Mouse (Mus musculus) neural tube, embryonic 13.5 days (tissue): Measurements from ENCODE around the gene Gm20388. TPM values are rescaled to one million over a fixed set of nuclear protein-coding genes. Genes with fewer than 3 reads are reported as not detected.

Experiments used
- ATAC-seq: fragments of 200-750 bp; cut with Nextera tagmentation; 2 replicates; pipeline ENCODE4 v1.8.0; 2017; ENCODE audit warnings: low read depth, mild to moderate bottlenecking, moderate TSS enrichment, moderate library complexity
- H3K27ac ChIP-seq: fragments of 300-500 bp; sonication (generic); replicated peaks from 2 replicates; pipeline ENCODE4 v1.5.1; 2015; ENCODE audit warnings: moderate library complexity, mild to moderate bottlenecking, inconsistent platforms
- H3K27me3 ChIP-seq: fragments of 300-500 bp; sonication (generic); 2 replicates; pipeline ENCODE4 v1.6.1; 2015; ENCODE audit warnings: mild to moderate bottlenecking, inconsistent platforms
- H3K36me3 ChIP-seq: fragments of 300-500 bp; sonication (generic); 2 replicates; pipeline ENCODE4 v1.6.1; 2015; ENCODE audit warnings: mild to moderate bottlenecking, inconsistent platforms
- H3K4me1 ChIP-seq: fragments of 300-500 bp; sonication (generic); replicated peaks from 2 replicates; pipeline ENCODE4 v1.6.1; 2015; ENCODE audit warnings: inconsistent platforms
- H3K4me2 ChIP-seq: fragments of 300-500 bp; sonication (generic); 2 replicates; pipeline ENCODE4 v1.6.1; 2015; ENCODE audit warnings: inconsistent platforms, mild to moderate bottlenecking, moderate library complexity
- H3K4me3 ChIP-seq: fragments of 300-500 bp; sonication (generic); 2 replicates; pipeline ENCODE4 v1.5.1; 2015; ENCODE audit warnings: mild to moderate bottlenecking, inconsistent platforms
- H3K9ac ChIP-seq: fragments of 300-500 bp; sonication (generic); 2 replicates; pipeline ENCODE4 v1.6.1; 2015; ENCODE audit warnings: moderate library complexity, mild to moderate bottlenecking, inconsistent platforms
- H3K9me3 ChIP-seq: fragments of 300-500 bp; sonication (generic); 2 replicates; pipeline ENCODE4 v1.6.1; 2016; ENCODE audit warnings: inconsistent platforms
- WGBS: fragments of 180-500 bp; shearing (Covaris S2); methylation state at CpG from one replicate; pipeline ENCODE4 v1.1.7; 2015; 5-methylcytosine and 5-hydroxymethylcytosine counted together
- polyA plus RNA-seq: library from polyadenylated mRNA; unstranded; fragments of >200 nt; fragmentation: Nextera tagmentation; extraction: Ambion mirVana; gene quantifications from 2 replicates; pipeline ENCODE4 v1.2.1, GENCODE M21; 2015

The Gm20388 gene
- polyA plus RNA-seq, 1 experiment from 2014 or later, result 0.27 TPM

DNA sequence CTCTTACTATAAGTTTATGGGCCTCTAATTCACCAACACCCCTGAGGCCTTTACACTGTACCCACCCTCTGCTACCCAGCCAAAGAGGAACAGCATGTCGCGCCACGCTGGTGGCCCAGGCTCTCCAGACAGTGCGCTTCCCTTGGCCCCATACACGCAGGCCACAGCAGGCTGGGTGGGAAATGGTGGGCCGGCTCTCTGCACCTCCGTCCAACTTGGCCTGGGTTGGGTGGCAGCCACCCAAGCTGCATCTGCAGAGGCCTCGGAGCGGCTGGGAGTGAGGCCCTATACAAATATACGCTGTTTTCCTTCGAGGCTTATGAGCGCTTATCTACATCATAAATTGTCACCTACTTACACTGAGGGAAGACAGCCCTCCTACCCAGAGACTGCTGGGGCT, 1456.0 kb downstream of the Gm20388 start:
- no peak for ATAC-seq
- H3K27me3 ChIP-seq, result peaks cover 9% of the 10 kb centered on the region; the same call in 1 of the 2 replicates
- H3K9ac ChIP-seq, result no peak overlapping the region
- 87% methylated on average over 12 of the region's 12 CpGs for WGBS
- peaks cover 14% of the 10 kb centered on the region for H3K4me1 ChIP-seq
- H3K36me3 ChIP-seq, result no peaks in the 10 kb centered on the region
- H3K27ac ChIP-seq, result no peak overlapping the region
- no peak overlapping the region for H3K4me3 ChIP-seq
- H3K4me2 ChIP-seq, result no peak overlapping the region
- H3K9me3 ChIP-seq, result no peaks in the 10 kb centered on the region

DNA sequence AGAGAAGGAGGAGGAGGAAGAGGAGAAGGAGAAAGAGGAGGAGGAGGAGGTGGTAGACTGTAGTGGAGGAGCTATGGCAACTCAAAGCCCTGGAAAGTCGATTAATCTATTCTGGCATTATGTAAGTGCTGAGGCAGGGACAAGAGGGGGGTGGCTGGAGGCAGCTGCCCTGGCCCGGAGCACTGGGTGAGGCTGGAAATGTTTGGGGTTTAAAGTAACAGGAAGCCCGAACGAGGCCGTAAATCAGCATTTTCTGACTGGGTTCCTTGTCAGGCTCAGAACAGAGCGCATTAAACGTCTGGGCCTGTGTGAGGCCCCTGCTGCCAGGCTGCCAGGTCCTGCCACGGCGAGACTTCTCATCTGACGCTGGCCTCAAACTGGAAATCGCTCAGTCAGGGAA, 1458.2 kb downstream of the Gm20388 start:
- Histone ChIP-seq H3K4me1 (peaks cover 14% of the 10 kb centered on the region), H3K4me2 (no peak overlapping the region), H3K9me3 (no peaks in the 10 kb centered on the region), H3K27ac (no peak overlapping the region), H3K4me3 (no peak overlapping the region), H3K27me3 (peaks cover 9% of the 10 kb centered on the region; the same call in 1 of the 2 replicates), H3K36me3 (no peaks in the 10 kb centered on the region), H3K9ac (peak overlapping the region; percentile 34; the same call in 1 of the 2 replicates)
- WGBS, result 18% methylated on average over 11 of the region's 11 CpGs
- ATAC-seq, result no peak

DNA sequence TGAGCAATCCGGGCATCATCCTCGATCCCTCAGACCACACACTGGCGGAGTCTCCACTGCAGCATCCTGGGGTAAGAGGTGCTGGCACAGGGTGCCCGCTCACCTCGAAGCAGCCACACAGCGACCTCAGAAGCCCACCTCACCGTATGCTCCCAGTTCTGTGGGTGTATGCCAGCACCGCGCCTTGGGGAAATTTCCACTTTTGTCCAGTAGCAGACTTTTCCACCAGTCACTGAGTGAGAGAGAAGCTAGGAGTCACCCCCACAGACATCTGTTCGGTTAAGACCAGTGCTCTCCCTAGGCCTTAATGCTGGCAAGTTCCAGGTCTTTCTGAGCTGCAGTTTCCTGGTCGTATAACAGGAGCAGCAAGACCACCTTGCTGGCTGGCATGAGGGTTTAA, 1458.7 kb downstream of the Gm20388 start:
- H3K27me3 ChIP-seq, result peaks cover 9% of the 10 kb centered on the region; the same call in 1 of the 2 replicates
- ATAC-seq, result no peak
- H3K4me2 ChIP-seq, result no peak overlapping the region
- H3K4me3 ChIP-seq, result no peak overlapping the region
- 0 out of 2 replicates have a peak overlapping the region, but pooled peaks have one; percentile 34 for H3K9ac ChIP-seq
- WGBS, result 79% methylated on average over 11 of the region's 11 CpGs
- H3K36me3 ChIP-seq, result no peaks in the 10 kb centered on the region
- H3K27ac ChIP-seq, result no peak overlapping the region
- H3K4me1 ChIP-seq, result peaks cover 16% of the 10 kb centered on the region
- H3K9me3 ChIP-seq, result no peaks in the 10 kb centered on the region

DNA sequence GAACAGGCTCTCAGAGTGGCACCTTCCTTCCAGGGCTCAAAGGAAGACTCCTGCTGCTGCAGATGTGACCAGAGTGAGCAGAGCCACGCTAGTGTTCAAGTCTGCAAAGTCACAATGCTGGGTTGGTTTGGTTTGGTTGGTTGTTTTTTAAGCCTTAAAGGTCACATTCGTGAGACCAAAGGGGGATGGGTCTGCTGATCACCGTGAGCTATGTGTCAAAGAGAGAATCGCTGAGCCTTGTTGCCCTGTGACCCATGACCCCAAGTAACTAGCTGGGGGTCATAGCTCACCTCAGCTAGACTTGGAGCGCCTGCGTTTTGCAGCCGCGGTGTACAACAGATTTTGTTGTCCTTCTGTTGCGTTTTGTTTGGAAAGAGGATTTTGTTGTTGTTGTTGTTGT, 1460.6 kb downstream of the Gm20388 start:
- WGBS, result 70% methylated on average over 9 of the region's 9 CpGs
- no peak overlapping the region for H3K4me2 ChIP-seq
- H3K9ac ChIP-seq, result no peak overlapping the region
- ATAC-seq, result no peak
- H3K9me3 ChIP-seq, result no peaks in the 10 kb centered on the region
- H3K36me3 ChIP-seq, result no peaks in the 10 kb centered on the region
- H3K27ac ChIP-seq, result no peak overlapping the region
- peaks cover 9% of the 10 kb centered on the region; the same call in 1 of the 2 replicates for H3K27me3 ChIP-seq
- H3K4me3 ChIP-seq, result no peak overlapping the region
- peaks cover 21% of the 10 kb centered on the region for H3K4me1 ChIP-seq

DNA sequence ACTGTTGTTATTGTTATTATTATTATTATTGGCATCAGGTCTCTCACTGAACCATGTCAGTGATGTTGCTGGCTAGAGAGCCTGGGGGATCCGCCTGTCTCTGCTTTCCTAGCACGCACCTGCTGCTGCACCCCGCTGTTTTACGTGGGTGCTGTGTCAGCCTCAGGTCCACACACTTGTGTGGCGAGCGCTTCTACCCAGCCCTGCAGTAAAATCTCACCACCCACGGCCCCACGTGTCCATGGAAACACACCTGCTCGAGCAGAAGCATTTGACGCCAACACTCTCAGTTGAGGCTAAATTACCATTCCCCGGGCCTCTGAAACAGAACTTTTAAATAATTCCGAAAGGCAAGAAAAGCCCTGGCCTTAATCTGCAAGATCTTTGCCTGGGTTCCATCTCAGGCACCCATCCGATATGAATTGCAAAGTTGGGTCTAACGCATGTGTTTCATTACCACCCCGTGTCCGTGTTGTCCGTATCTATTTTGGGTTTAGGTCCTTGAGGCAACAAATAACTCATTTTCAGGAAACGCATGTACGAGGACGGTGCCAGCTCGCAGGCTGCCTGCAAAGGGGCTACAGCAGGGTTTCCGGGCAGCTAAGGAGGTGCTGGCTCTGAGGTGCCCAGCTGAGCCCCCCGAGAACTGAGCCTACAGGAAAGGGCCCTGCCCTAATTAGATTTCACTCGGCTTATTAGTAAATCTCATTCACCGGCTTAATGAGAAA, 1461.4 kb downstream of the Gm20388 start:
- H3K9me3 ChIP-seq, result no peaks in the 10 kb centered on the region
- 68% methylated on average over 25 of the region's 25 CpGs for WGBS
- no peak for ATAC-seq
- H3K27me3 ChIP-seq, result peaks cover 9% of the 10 kb centered on the region; the same call in 1 of the 2 replicates
- no peaks in the 10 kb centered on the region for H3K36me3 ChIP-seq
- H3K4me1 ChIP-seq, result peaks cover 21% of the 10 kb centered on the region
- H3K4me3 ChIP-seq, result no peak overlapping the region
- H3K4me2 ChIP-seq, result no peak overlapping the region
- no peak overlapping the region for H3K9ac ChIP-seq
- H3K27ac ChIP-seq, result no peak overlapping the region

DNA sequence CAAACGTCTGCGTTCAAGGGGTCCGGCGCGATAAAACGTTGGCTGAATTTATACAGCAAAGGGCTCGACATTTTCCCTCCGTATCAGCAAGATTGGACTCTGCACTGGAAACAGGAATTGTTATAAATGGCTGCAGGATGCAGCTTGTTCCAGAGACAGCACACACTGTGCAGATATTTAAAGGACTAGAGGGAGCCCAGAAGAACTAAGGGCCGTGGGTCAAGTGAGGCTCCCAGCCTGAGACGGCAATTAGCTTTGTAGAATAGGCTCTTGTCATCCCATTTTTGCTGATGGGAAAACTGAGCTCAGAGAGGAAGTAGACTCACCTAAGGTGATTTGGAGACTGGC, 1462.0 kb downstream of the Gm20388 start:
- no peak overlapping the region for H3K4me3 ChIP-seq
- 73% methylated on average over 10 of the region's 10 CpGs for WGBS
- no peaks in the 10 kb centered on the region for H3K36me3 ChIP-seq
- peaks cover 9% of the 10 kb centered on the region; the same call in 1 of the 2 replicates for H3K27me3 ChIP-seq
- no peak overlapping the region for H3K27ac ChIP-seq
- ATAC-seq, result no peak
- H3K4me2 ChIP-seq, result no peak overlapping the region
- H3K9me3 ChIP-seq, result no peaks in the 10 kb centered on the region
- H3K4me1 ChIP-seq, result peaks cover 25% of the 10 kb centered on the region
- no peak overlapping the region for H3K9ac ChIP-seq

DNA sequence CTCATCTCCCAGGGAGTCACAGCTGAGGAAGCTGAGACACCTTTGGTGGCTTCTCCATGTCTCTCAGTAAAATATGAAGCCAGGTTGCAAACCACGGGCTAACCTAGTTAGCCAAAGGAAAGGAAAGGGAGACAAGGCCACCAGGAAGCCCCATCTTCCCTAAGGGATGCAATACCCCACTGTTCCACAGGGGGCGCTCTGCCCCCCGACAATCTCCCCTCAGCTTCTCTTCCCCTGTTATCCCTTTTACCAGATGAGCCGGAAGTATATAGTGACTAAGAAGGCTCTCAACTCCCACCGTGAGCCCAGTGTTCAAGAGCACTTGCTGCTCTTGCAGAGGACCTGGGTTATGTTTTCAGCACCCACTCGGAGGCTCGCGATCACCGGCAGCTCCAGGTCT, 1463.6 kb downstream of the Gm20388 start:
- Histone ChIP-seq H3K36me3 (no peaks in the 10 kb centered on the region), H3K4me2 (no peak overlapping the region), H3K9ac (no peak overlapping the region), H3K27me3 (peaks cover 14% of the 10 kb centered on the region; the same call in 1 of the 2 replicates), H3K4me3 (no peak overlapping the region), H3K9me3 (no peaks in the 10 kb centered on the region), H3K4me1 (peaks cover 21% of the 10 kb centered on the region), H3K27ac (no peak overlapping the region)
- WGBS, result 27% methylated on average over 9 of the region's 9 CpGs
- no peak for ATAC-seq

DNA sequence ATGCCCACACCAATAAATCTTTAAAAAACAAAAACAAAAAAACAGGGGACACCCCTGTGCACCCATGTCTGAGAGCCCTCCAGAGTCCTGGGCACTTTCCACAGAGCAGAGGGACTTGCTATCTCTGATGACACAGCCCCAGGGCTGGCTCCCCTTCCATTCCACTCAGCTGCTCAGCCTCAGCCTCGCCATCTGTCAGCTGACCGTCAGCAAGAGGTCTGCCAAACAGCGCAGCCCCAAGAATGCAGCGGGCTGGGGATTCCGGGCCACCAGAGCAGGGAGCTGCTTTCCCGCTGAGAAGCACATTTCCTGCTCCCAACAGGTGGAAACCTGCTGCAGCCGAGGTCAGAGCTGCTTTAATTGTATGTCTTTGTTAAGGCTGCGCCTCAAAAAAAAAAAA, 1464.1 kb downstream of the Gm20388 start:
- H3K4me1 ChIP-seq, result peaks cover 20% of the 10 kb centered on the region
- no peaks in the 10 kb centered on the region for H3K9me3 ChIP-seq
- no peak overlapping the region for H3K4me3 ChIP-seq
- H3K9ac ChIP-seq, result no peak overlapping the region
- peaks cover 12% of the 10 kb centered on the region; the same call in 1 of the 2 replicates for H3K27me3 ChIP-seq
- 5% methylated on average over 8 of the region's 8 CpGs for whole genome bisulfite sequencing
- ATAC-seq, result 0 out of 2 replicates have a peak, but pooled peaks have one; percentile 51
- no peak overlapping the region for H3K27ac ChIP-seq
- no peaks in the 10 kb centered on the region for H3K36me3 ChIP-seq
- H3K4me2 ChIP-seq, result no peak overlapping the region

DNA sequence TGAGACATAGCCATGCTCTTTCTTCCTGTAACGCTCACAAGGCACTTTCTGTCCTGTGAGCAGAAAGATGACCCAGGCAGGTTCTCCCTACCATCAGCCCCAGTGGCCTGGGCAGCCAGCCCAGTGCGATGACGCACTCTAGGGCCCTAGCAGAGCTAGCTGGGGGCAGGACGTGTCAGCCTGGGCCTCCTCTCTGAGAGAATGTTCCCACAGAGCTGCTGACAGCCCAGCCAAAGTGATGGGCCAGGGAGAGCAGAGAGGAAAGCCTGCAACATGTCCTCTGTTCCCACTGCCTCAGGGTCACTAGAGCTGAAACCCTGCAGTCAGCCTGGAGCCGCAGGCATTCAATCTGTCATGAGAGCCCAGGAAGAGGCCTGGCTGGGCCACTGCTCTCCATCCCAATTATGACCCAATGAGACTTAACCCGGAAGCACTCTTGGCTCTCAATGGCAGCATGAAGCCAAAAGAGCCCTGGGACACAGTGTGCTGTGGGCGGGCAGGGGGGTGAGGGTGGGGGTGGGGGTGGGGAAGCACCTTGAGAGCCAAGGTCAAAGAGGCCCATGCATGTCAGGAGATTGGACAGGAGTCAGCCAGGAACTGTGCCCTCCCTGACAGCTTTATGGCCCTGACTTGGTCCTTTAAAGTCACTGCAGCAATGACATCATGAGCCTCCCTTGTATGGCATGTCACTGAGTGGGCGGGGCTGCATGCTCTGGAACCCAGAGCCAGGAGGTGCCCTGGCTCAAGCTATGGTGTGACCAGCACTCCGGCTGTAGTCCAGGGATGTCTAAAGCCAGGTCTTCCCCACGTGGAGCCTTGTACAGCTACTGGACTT, 1465.7 kb downstream of the Gm20388 start:
- no peak overlapping the region for H3K4me3 ChIP-seq

DNA sequence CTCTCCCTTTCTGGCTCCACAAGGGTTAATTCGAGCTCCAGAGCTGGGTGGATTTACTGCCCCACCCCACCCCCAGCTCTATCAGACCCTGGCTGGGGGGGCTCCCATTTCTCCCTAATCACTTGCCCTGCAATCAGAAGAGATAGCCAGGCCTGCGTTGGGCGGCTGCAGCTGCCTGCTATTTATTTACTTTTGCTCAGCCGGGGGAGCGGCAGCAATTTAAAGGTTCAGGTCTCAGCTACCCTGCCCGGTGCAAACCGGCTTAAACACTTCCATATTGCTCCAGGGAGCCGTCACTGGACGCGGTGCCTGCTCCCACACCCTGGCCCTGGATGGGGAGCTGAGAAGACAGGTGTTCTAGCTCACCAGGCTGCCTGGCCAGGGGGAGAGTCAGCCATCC, 1467.0 kb downstream of the Gm20388 start:
- no peak for ATAC-seq
- WGBS, result 5% methylated on average over 10 of the region's 10 CpGs

More for the DNA sequence above, 1465.7 kb downstream of the Gm20388 start:
- Histone ChIP-seq H3K27ac (no peak overlapping the region), H3K9ac (no peak overlapping the region), H3K36me3 (no peaks in the 10 kb centered on the region), H3K27me3 (0 out of 2 replicates have a peak, but pooled peaks cover 4% of the 10 kb centered on the region), H3K4me2 (no peak overlapping the region), H3K4me1 (peaks cover 20% of the 10 kb centered on the region), H3K9me3 (no peaks in the 10 kb centered on the region)
- ATAC-seq, result no peak
- WGBS, result 63% methylated on average over 10 of the region's 10 CpGs

DNA sequence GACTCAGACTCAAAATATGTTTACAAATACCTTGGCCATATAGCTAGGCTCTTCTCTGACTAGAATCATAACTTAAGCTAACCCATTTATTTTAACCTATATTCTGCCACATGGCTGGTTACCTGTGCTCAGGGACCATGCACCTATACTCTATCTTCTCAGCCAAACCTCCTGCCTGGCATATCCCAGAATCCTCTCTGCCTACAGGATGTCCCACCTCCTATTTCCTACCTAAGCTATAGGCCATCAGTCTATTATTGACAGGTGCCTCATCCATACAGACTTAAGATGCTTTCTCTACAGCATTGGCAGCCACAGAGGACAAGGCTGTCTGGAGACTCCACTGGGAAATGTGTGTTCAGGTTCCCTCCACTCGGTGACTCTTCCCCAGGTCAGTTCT, 1468.7 kb downstream of the Gm20388 start:
- Histone ChIP-seq H3K27me3 (0 out of 2 replicates have a peak, but pooled peaks cover 4% of the 10 kb centered on the region), H3K4me1 (peaks cover 25% of the 10 kb centered on the region), H3K9me3 (no peaks in the 10 kb centered on the region), H3K4me3 (no peak overlapping the region), H3K36me3 (no peaks in the 10 kb centered on the region), H3K4me2 (no peak overlapping the region), H3K9ac (no peak overlapping the region), H3K27ac (no peak overlapping the region)
- 72% methylated on average over 1 of the region's 1 CpGs for WGBS
- no peak for ATAC-seq

More for the DNA sequence above, 1467.0 kb downstream of the Gm20388 start:
- Histone ChIP-seq H3K4me2 (no peak overlapping the region), H3K4me3 (no peak overlapping the region), H3K27ac (no peak overlapping the region; the same call in 1 of the 2 replicates), H3K9ac (0 out of 2 replicates have a peak overlapping the region, but pooled peaks have one; percentile 41), H3K9me3 (no peaks in the 10 kb centered on the region), H3K4me1 (peaks cover 20% of the 10 kb centered on the region), H3K36me3 (no peaks in the 10 kb centered on the region), H3K27me3 (0 out of 2 replicates have a peak, but pooled peaks cover 4% of the 10 kb centered on the region)
